Mouse (Mus musculus) liver, adult 2 months (tissue): ENCODE data around the gene Adam26a. TPM values are rescaled to one million over a fixed set of nuclear protein-coding genes. Genes with fewer than 3 reads are reported as not detected.
"Not testable (repeated sequence)": the region's sequence is repeated elsewhere in the genome, so short reads cannot be mapped to it uniquely, and the experiment has no call there.

Experiments used
- DNase-seq: peaks from one replicate; pipeline ENCODE4 v3.0.0-alpha.2; 2011; ENCODE audit warnings: low read depth, low spot score; ENCODE audit errors: extremely low read depth
- H3K27ac ChIP-seq: fragments of 200-500 bp; replicated peaks from 2 replicates; pipeline ENCODE4 v1.5.1; 2012; ENCODE audit warnings: low read depth, mild to moderate bottlenecking, control low read depth, inconsistent platforms, low read length; ENCODE audit not compliant: insufficient read depth
- H3K27me3 ChIP-seq: fragments of 200-500 bp; 2 replicates; pipeline ENCODE4 v1.6.1; 2012; ENCODE audit warnings: mild to moderate bottlenecking, moderate library complexity, low read length, inconsistent platforms; ENCODE audit not compliant: control insufficient read depth, insufficient read depth
- H3K36me3 ChIP-seq: fragments of 200-500 bp; 2 replicates; pipeline ENCODE4 v1.6.1; 2012; ENCODE audit warnings: low read length, inconsistent platforms; ENCODE audit not compliant: control insufficient read depth, insufficient read depth
- H3K4me1 ChIP-seq: fragments of 200-500 bp; 2 replicates; pipeline ENCODE4 v1.6.1; 2011; ENCODE audit warnings: low read length; ENCODE audit not compliant: control insufficient read depth, insufficient read depth
- H3K4me3 ChIP-seq: fragments of 200-500 bp; 2 replicates; pipeline ENCODE4 v1.5.1; 2011; ENCODE audit warnings: low read depth, mild to moderate bottlenecking, control low read depth, low read length, moderate library complexity; ENCODE audit not compliant: insufficient read depth
- H3K79me2 ChIP-seq: fragments of 200-500 bp; 2 replicates; pipeline ENCODE4 v1.6.1; 2012; ENCODE audit warnings: inconsistent platforms, mild to moderate bottlenecking, low read length, moderate library complexity; ENCODE audit not compliant: control insufficient read depth, insufficient read depth
- H3K9ac ChIP-seq: fragments of 200-500 bp; 2 replicates; pipeline ENCODE4 v1.6.1; 2012; ENCODE audit warnings: low read depth, mild to moderate bottlenecking, control low read depth, inconsistent platforms, low read length
- CTCF ChIP-seq: fragments of 200-500 bp; IDR thresholded peaks from 2 replicates; pipeline ENCODE4 v1.5.1; 2011; ENCODE audit warnings: low read depth, low read length, control low read depth
- POLR2A ChIP-seq: fragments of 200-500 bp; IDR thresholded peaks from 2 replicates; pipeline ENCODE4 v1.6.1; 2011; ENCODE audit warnings: low read length, control low read depth; ENCODE audit not compliant: insufficient read depth; ENCODE audit errors: extremely low read depth
- WGBS: fragments of 180-500 bp; shearing (Covaris S2); methylation state at CpG from one replicate; pipeline ENCODE4 v1.1.7; 2018; 5-methylcytosine and 5-hydroxymethylcytosine counted together
- polyA plus RNA-seq: library from polyadenylated mRNA; depleted of rRNA; stranded (reverse); fragments of >200 nt; gene quantifications from 2 replicates; pipeline ENCODE4 v1.2.3, GENCODE M21; 2012; rRNA removed
- total RNA-seq: library from RNA; depleted of rRNA; stranded (reverse); fragments of >200 nt; gene quantifications from 2 replicates; pipeline ENCODE4 v1.2.3, GENCODE M21; 2014; rRNA removed

Adam26a gene
- total RNA-seq (not detected in 2 replicates), polyA plus RNA-seq (not detected in 2 replicates)

GRCm38 (mm10) chr8:43576607-43577006 is at the start of gene Adam26a:
Adam26a (minus strand) TSS chr8:43576707.
- not testable (repeated sequence) for H3K36me3 ChIP-seq, H3K4me3 ChIP-seq, H3K9ac ChIP-seq, H3K79me2 ChIP-seq, H3K27ac ChIP-seq, H3K27me3 ChIP-seq, DNase-seq, H3K4me1 ChIP-seq
- 85% methylated on average over 2 of the region's 2 CpGs for WGBS

- Histone ChIP-seq H3K4me1 (no peaks in the 10 kb centered on the region), H3K27me3 (no peaks in the 10 kb centered on the region), H3K9ac (no peak overlapping the region), H3K27ac (no peak overlapping the region), H3K36me3 (no peaks in the 10 kb centered on the region), H3K4me3 (no peak overlapping the region), H3K79me2 (no peaks in the 10 kb centered on the region)
- DNase-seq, result no peak
- 96% methylated on average over 1 of the region's 1 CpGs for WGBS
- TF ChIP-seq POLR2A, result no peak
- no peak for TF ChIP-seq CTCF
Observed at GRCm38 (mm10) chr8:43616046-43616445, 39.5 kb upstream of the Adam26a start.

GRCm38 (mm10) chr8:43603657-43604056 is 27.1 kb upstream of the Adam26a start:
- WGBS, result 70% methylated on average over 13 of the region's 13 CpGs

GRCm38 (mm10) chr8:43603166-43603565 is 26.7 kb upstream of the Adam26a start:
- H3K79me2 ChIP-seq, DNase-seq, H3K27ac ChIP-seq, H3K9ac ChIP-seq, H3K4me1 ChIP-seq, H3K36me3 ChIP-seq, H3K27me3 ChIP-seq, H3K4me3 ChIP-seq: not testable (repeated sequence)
- WGBS, result 90% methylated on average over 15 of the region's 15 CpGs

More at GRCm38 (mm10) chr8:43603657-43604056, 27.1 kb upstream of the Adam26a start:
- H3K36me3 ChIP-seq, H3K27me3 ChIP-seq, H3K79me2 ChIP-seq, DNase-seq, H3K4me3 ChIP-seq, H3K9ac ChIP-seq, H3K4me1 ChIP-seq, H3K27ac ChIP-seq: not testable (repeated sequence)

GRCm38 (mm10) chr8:43528006-43528405 is 48.5 kb downstream of the Adam26a start, which contains the start of gene Adam26b:
Adam26b (minus strand) TSS chr8:43528106.
- H3K4me1 ChIP-seq, H3K79me2 ChIP-seq, H3K27ac ChIP-seq, H3K9ac ChIP-seq, H3K4me3 ChIP-seq, H3K27me3 ChIP-seq, H3K36me3 ChIP-seq, DNase-seq: not testable (repeated sequence)

Other genes starting within 250 kb of the Adam26a start
- gene Adam26b, start 48.6 kb downstream of the Adam26a start, total RNA-seq, result not detected in 2 replicates
- gene Adam26b, start 48.6 kb downstream of the Adam26a start, polyA plus RNA-seq, result not detected in 2 replicates
- not detected in 2 replicates for gene Gm5346, start 50.6 kb upstream of the Adam26a start, total RNA-seq
- not detected in 2 replicates for gene Gm5346, start 50.6 kb upstream of the Adam26a start, polyA plus RNA-seq
- not detected in 2 replicates for gene Adam34, start 133.3 kb upstream of the Adam26a start, total RNA-seq
- gene Adam34, start 133.3 kb upstream of the Adam26a start, polyA plus RNA-seq, result not detected in 2 replicates